Mouse (Mus musculus) liver, embryonic 18 days (tissue): ENCODE measurements around the gene Tmsb15a. TPM values are rescaled to one million over a fixed set of nuclear protein-coding genes. Genes with fewer than 3 reads are reported as not detected.

Experiments
- polyA plus RNA-seq: library from polyadenylated mRNA; depleted of rRNA; stranded (reverse); fragments of >200 nt; gene quantifications from 2 replicates; pipeline ENCODE4 v1.2.3, GENCODE M21; 2012; rRNA removed

Tmsb15a gene
- not detected in 2 replicates for polyA plus RNA-seq

DNA sequence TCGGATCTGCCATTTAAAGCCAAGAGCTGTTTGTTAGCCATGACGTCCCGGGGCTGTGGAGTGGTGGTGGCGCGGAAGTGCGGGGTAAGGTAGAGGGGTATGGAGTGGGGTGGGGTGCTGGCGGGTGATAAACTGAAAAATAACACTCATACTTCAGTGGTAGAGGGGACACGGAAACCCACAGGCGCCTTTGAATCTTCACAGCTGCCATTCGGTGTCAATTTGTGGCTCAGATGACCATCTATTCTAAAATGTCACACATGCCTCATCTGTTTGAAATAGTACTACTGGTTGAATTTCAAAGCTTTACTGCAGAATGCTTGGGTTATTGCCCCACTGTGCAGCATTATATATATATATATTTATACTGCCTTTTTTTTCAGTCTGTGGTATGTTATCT is at the start of gene Tmsb15a:
Gene Tmsb15a, minus strand, starts transcription at position 101 of the 400 bp plus-strand sequence.

DNA sequence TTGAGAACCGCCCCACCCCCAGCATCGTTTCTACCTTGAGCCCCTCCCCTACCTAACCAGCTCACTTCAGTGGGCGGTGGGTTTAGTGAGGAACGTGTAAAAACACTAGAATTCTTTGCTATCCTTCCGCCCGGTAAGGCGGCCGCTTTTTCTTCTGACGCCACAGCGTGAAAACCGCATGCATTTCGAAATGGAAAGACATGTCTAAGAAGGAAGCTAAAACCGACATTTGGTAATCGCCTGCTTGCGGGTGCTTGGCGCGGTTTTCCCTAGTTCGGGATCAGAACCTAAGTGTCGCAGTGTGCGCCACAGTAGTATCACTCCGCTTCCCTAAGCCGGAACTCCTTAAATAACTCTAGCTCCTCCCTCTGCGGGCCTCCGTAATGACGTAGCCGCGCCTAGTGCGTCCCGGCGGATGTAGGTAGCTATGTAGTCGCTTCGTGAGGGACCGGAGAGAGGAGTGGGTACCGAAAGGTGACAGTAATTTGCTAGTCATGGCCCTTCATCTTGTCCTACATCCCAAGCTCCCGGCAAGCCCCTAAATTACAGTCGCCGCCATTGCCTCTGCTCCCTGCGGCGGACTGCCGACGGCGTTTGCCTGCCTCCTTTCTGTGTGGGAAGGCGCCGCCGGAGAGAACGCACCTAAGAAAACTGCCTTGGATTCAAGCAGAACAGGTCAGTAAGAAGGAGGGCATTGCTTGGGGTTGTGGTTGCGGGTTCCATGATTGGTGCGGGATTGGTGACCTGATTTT is 17.4 kb upstream of the Tmsb15a start, which contains the start of the genes Armcx5 and Gprasp1:
Gene Armcx5, plus strand, starts transcription at position 430 of the 752 bp plus-strand sequence.
Gene Gprasp1, plus strand, starts transcription at position 430 of the 752 bp plus-strand sequence.

DNA sequence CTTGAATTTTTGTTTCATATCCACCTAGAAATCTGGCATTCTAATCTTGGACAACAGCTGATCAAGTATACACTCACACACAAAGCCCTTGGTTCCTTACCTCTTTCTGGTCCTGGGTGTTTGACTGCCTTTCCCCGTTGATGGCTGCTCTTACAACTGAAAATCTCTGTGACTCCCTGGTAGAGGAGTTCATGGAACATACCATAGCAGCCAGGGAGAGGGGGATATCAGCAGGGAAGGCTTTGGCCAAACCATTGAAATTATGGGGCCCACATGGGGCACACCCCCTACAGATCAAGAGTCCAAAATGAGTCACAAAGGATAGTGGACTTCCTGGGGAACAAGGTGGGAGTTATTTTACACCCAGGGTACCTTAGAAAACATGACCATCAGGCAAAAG is 31.4 kb downstream of the Tmsb15a start, which contains the start of gene Tcp11x2:
Gene Tcp11x2, minus strand, starts transcription at position 158 of the 400 bp plus-strand sequence.

Other genes starting within 250 kb of the Tmsb15a start
- not detected in 2 replicates for gene AV320801, start 230.7 kb downstream of the Tmsb15a start, polyA plus RNA-seq
- 0.14 and 0.20 TPM in 2 replicates for gene Nxf7, start 126.5 kb downstream of the Tmsb15a start, polyA plus RNA-seq
- not detected in 2 replicates for gene Prame, start 97.6 kb downstream of the Tmsb15a start, polyA plus RNA-seq
- not detected in 2 replicates for gene Tcp11x2, start 31.5 kb downstream of the Tmsb15a start, polyA plus RNA-seq
- 1.5 and 1.6 TPM in 2 replicates for gene Armcx5, start 17.5 kb upstream of the Tmsb15a start, polyA plus RNA-seq
- 5.2 and 5.4 TPM in 2 replicates for gene Gprasp1, start 17.5 kb upstream of the Tmsb15a start, polyA plus RNA-seq
- gene Bhlhb9, start 72.3 kb upstream of the Tmsb15a start, polyA plus RNA-seq, result 8.2 and 8.6 TPM in 2 replicates
- 0.89 and 0.99 TPM in 2 replicates for gene Gprasp2, start 113.8 kb upstream of the Tmsb15a start, polyA plus RNA-seq